Mouse (Mus musculus): Measurements from ENCODE around the gene Tle3. TPM values are rescaled to one million over a fixed set of nuclear protein-coding genes. Genes with fewer than 3 reads are reported as not detected.

The Tle3 gene
- 4.9 and 5.0 TPM in 2 replicates for polyA plus RNA-seq (2012; rRNA removed)

DNA sequence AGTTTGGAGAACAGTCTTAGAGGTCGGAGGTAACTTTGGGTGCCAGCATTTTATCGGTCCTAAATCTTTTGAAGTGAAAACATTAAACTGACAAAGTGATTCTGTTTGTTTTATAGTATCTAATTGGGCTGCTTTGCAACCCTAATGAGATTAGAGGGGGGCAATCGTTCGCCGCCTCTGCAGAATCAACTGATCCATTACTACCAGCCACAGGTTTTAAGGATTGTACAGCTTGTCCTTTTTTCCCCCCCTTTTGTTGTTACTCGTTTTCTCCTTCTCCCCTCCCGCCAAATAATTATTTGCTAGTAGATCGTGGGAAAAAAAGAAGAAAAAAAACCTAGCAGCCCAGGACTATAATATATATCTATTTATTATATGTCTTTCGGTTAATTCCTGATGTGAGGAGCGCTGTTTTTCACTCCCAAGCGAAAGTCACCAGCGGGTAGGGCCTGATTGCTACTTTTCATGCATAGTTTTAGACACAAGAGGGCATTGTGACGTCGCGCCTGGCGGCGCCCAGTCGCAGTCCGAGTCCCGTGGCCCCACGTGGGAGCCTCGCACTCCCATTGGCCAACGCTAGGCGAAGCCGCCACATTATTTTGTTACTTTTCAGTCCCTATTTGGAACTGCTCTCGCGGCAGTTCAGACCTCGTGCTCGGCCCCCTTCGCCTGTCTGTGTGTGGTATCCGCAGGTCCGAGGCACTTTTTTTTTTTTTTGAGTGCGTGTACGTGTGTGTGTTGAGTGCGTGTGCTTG lies at the start of gene Tle3:
Gene Tle3 (plus strand): TSS at position 612 of the 755 bp plus-strand sequence.

Data from liver, embryonic 14 days (tissue).